23 mouse cellular contexts compared by ENCODE assay signal in genomic region chr8:123773468-123773867, GRCm38 (mm10). TPM values are rescaled to one million over a fixed set of nuclear protein-coding genes. Genes with fewer than 3 reads are reported as not detected.
DNase-seq lines count a peak whose midpoint lies in the region; ATAC-seq and TF ChIP-seq lines count a peak whose summit lies in the region.
"Had no signal": no experiment of that assay in that cellular context is flagged by ENCODE, and none has a peak within 500 bp of the region (broad histone marks: within the 10 kb centered on the region; RNA-seq: fewer than 3 reads in every experiment).

No protein-coding gene starts in this region.

- in situ Hi-C loops in ES-E14 (cut with MboI; ENCODE audit: low sequenced_read_pairs in 2 of 2, unreplicated experiment in 2 of 2), result no loop called here

- TF ChIP-seq CTCF in ES-Bruce4 (IDR thresholded peaks at IDR 0.05; ENCODE audit: low read depth, low read length), result no peak

- H3K4me2 ChIP-seq in embryonic facial prominence, embryonic 13.5 days, result peak overlapping the region; percentile 22; the same call in 1 of the 2 replicates
- no peak overlapping the region for H3K4me2 ChIP-seq in midbrain, embryonic 13.5 days (replicated peaks)
- H3K4me2 ChIP-seq: forebrain, embryonic 12.5 days; kidney, embryonic 15.5 days; liver, embryonic 15.5 days; lung, embryonic 15.5 days; neural tube, embryonic 12.5 days had no signal

- H3K9ac ChIP-seq in ES-Bruce4 (ENCODE audit: low read depth, poor library complexity, severe bottlenecking) (no peak overlapping the region), ES-E14 (ENCODE audit: insufficient read depth, low read depth, low read length, poor library complexity, severe bottlenecking) (0 out of 2 replicates have a peak overlapping the region, but pooled peaks have one; percentile 23)
- H3K9ac ChIP-seq in embryonic facial prominence, embryonic 13.5 days, result peak overlapping the region; percentile 40; the same call in 1 of the 2 replicates
- 0 out of 2 replicates have a peak overlapping the region, but pooled peaks have one; percentile 7 for H3K9ac ChIP-seq in midbrain, embryonic 13.5 days (replicated peaks)
- H3K9ac ChIP-seq: forebrain, embryonic 12.5 days; kidney, embryonic 15.5 days; liver, embryonic 15.5 days; lung, embryonic 15.5 days; neural tube, embryonic 12.5 days had no signal

- H3K27me3 ChIP-seq in ES-Bruce4 (ENCODE audit: control insufficient read depth, insufficient read depth, low read length, poor library complexity, severe bottlenecking), result no peaks in the 10 kb centered on the region
- 0 out of 2 replicates have a peak, but pooled peaks cover 4% of the 10 kb centered on the region for H3K27me3 ChIP-seq in embryonic facial prominence, embryonic 13.5 days
- no peaks in the 10 kb centered on the region for H3K27me3 ChIP-seq in midbrain, embryonic 13.5 days
- H3K27me3 ChIP-seq: kidney, embryonic 15.5 days; liver, embryonic 15.5 days; lung, embryonic 15.5 days had no signal

- H3K4me3 ChIP-seq in ES-Bruce4 (ENCODE audit: low read depth, low read length), result peak overlapping the region; percentile 11; the same call in 1 of the 2 replicates
- H3K4me3 ChIP-seq in ES-E14 (ENCODE audit: insufficient read depth in 1 of 2, low read depth in 1 of 2, low read length in 2 of 2, poor library complexity in 1 of 2, severe bottlenecking in 1 of 2), result 0 out of 4 replicates have a peak overlapping the region, but pooled peaks of 1 of the 2 experiments have one; percentile 17
- no peak overlapping the region for H3K4me3 ChIP-seq in embryonic facial prominence, embryonic 13.5 days
- no peak overlapping the region for H3K4me3 ChIP-seq in midbrain, embryonic 13.5 days (replicated peaks)
- H3K4me3 ChIP-seq: forebrain, embryonic 12.5 days; kidney, embryonic 15.5 days; liver, embryonic 15.5 days; lung, embryonic 15.5 days; megakaryocyte, embryonic 14.5 days; neural tube, embryonic 12.5 days had no signal

- no peak for DNase-seq in ES-E14 (ENCODE audit: low read depth, low spot score)
- DNase-seq in yolk sac, embryonic 10.5 days (ENCODE audit: low spot score), result no peak
- DNase-seq in gastrocnemius, postnatal 10 days, result no peak
- no peak for DNase-seq in thymus, adult 18-20 months
- DNase-seq: cerebellum, adult 18-20 months; cerebellum, postnatal 25 days; kidney, adult 11 months; kidney, postnatal 36 days; layer of hippocampus, postnatal 36 days; liver; lung, postnatal 36 days; retina, postnatal 1 day; right cerebral cortex, postnatal 4 days; thymus, postnatal 4 days had no signal

- H3K9me3 ChIP-seq in ES-Bruce4 (replicated peaks; ENCODE audit: control insufficient read depth, insufficient read depth, low read length, poor library complexity, severe bottlenecking) (no peaks in the 10 kb centered on the region), ES-E14 (ENCODE audit: control insufficient read depth, insufficient read depth, low read depth, low read length) (no peaks in the 10 kb centered on the region)
- H3K9me3 ChIP-seq in embryonic facial prominence, embryonic 13.5 days, result no peaks in the 10 kb centered on the region
- H3K9me3 ChIP-seq in midbrain, embryonic 13.5 days, result no peaks in the 10 kb centered on the region
- H3K9me3 ChIP-seq: forebrain, embryonic 12.5 days; kidney, embryonic 15.5 days; liver, embryonic 15.5 days; lung, embryonic 15.5 days; neural tube, embryonic 12.5 days had no signal

- no peak for ATAC-seq in embryonic facial prominence, embryonic 13.5 days (ENCODE audit: insufficient number of reproducible peaks, insufficient read depth, low FRiP score, low TSS enrichment, low read depth)
- peak; percentile 18; the same call in 1 of the 2 replicates for ATAC-seq in midbrain, embryonic 13.5 days

- 31% methylated on average over 12 of the region's 12 CpGs for WGBS in embryonic facial prominence, embryonic 13.5 days
- WGBS in midbrain, embryonic 13.5 days, result 51% methylated on average over 12 of the region's 12 CpGs

- no peaks in the 10 kb centered on the region for H3K36me3 ChIP-seq in ES-Bruce4 (ENCODE audit: control insufficient read depth, insufficient read depth, low read length, poor library complexity, severe bottlenecking)
- H3K36me3 ChIP-seq in ES-E14 (ENCODE audit: control insufficient read depth, insufficient read depth, low read length, poor library complexity, severe bottlenecking), result no peaks in the 10 kb centered on the region
- no peaks in the 10 kb centered on the region for H3K36me3 ChIP-seq in embryonic facial prominence, embryonic 13.5 days
- no peaks in the 10 kb centered on the region for H3K36me3 ChIP-seq in midbrain, embryonic 13.5 days
- H3K36me3 ChIP-seq: forebrain, embryonic 12.5 days; kidney, embryonic 15.5 days; liver, embryonic 15.5 days; lung, embryonic 15.5 days; neural tube, embryonic 12.5 days had no signal

- no peak for TF ChIP-seq EP300 in ES-Bruce4 (IDR thresholded peaks at IDR 0.05; ENCODE audit: insufficient read depth, low read depth, low read length)

- no peak for TF ChIP-seq POLR2A in ES-Bruce4 (IDR thresholded peaks at IDR 0.05; ENCODE audit: insufficient read depth, low read length)

- H3K27ac ChIP-seq in ES-Bruce4 (ENCODE audit: insufficient read depth, low read length) (no peak overlapping the region), ES-E14 (ENCODE audit: insufficient read depth, low read depth, low read length, poor library complexity, severe bottlenecking) (no peak overlapping the region)
- no peak overlapping the region for H3K27ac ChIP-seq in embryonic facial prominence, embryonic 13.5 days
- peak overlapping the region; percentile 41; the same call in 1 of the 2 replicates for H3K27ac ChIP-seq in midbrain, embryonic 13.5 days
- H3K27ac ChIP-seq: forebrain, embryonic 12.5 days; kidney, embryonic 15.5 days; liver, embryonic 15.5 days; lung, embryonic 15.5 days; neural tube, embryonic 12.5 days had no signal

- H3K4me1 ChIP-seq in ES-Bruce4 (ENCODE audit: control insufficient read depth, insufficient read depth, low read length) (no peaks in the 10 kb centered on the region), ES-E14 (ENCODE audit: control insufficient read depth in 2 of 2, insufficient read depth in 2 of 2, low read length in 2 of 2, poor library complexity in 1 of 2) (peaks cover 0 to 2% of the 10 kb centered on the region in 2 experiments; a peak in 1 of 4 replicates)
- H3K4me1 ChIP-seq in embryonic facial prominence, embryonic 13.5 days, result peaks cover 9% of the 10 kb centered on the region; the same call in 1 of the 2 replicates
- peaks cover 25% of the 10 kb centered on the region for H3K4me1 ChIP-seq in midbrain, embryonic 13.5 days (replicated peaks)
- H3K4me1 ChIP-seq: liver, embryonic 15.5 days; megakaryocyte, embryonic 14.5 days; neural tube, embryonic 12.5 days had no signal

TF ChIP-seq in ES-E14, 5 proteins besides CTCF, POLR2A, EP300 and RAD21:
- TF ChIP-seq ZNF384 (IDR thresholded peaks at IDR 0.05; ENCODE audit: low read depth, low read length), result no peak
- TF ChIP-seq HCFC1 (IDR thresholded peaks at IDR 0.05; ENCODE audit: borderline replicate concordance, insufficient read depth, low read length), result no peak
- no peak for TF ChIP-seq ZC3H11A (IDR thresholded peaks at IDR 0.05; ENCODE audit: borderline replicate concordance, low read depth, low read length)
- no peak for TF ChIP-seq MAFK (IDR thresholded peaks at IDR 0.05; ENCODE audit: insufficient read depth, low read depth, low read length)
- TF ChIP-seq CHD2 (IDR thresholded peaks at IDR 0.05; ENCODE audit: low read depth, low read length), result no peak

RNA-seq across cellular contexts. Expression of gene Rab4a, which starts 32.3 kb away (rescaled TPM):
- polyA plus RNA-seq in ES-Bruce4 (2011; ENCODE audit: insufficient read depth, insufficient read length, low read depth, missing spikeins), result 26.1 and 32.6 TPM in 2 replicates
- 22.1 and 29.6 TPM in 2 replicates for total RNA-seq in ES-E14 (2012; rRNA removed)
- polyA plus RNA-seq in embryonic facial prominence, embryonic 13.5 days (2015; fragmentation: Nextera tagmentation; extraction: Ambion mirVana), result 48.9 and 51.7 TPM in 2 replicates
- polyA plus RNA-seq in midbrain, embryonic 13.5 days (2015; fragmentation: Nextera tagmentation; extraction: Ambion mirVana), result 64.0 and 65.7 TPM in 2 replicates
- 10 to 100 TPM; 11.7 to 14.1 TPM for total RNA-seq in gastrocnemius, postnatal 10 days (2021)
